Mouse (Mus musculus) Patski (cell line): ENCODE data around the gene Tchh. TPM values are rescaled to one million over a fixed set of nuclear protein-coding genes. Genes with fewer than 3 reads are reported as not detected.
"Not testable (repeated sequence)": the region's sequence is repeated elsewhere in the genome, so short reads cannot be mapped to it uniquely, and the experiment has no call there.

Source experiments
- ATAC-seq: fragments of 100-300 bp; one replicate; pipeline ENCODE4 v1.8.0; 2021
- CTCF ChIA-PET: fragments of 350-600 bp; sonication (Branson Sonifier 250); formaldehyde crosslinking; loops from one replicate; lab custom pipeline; 2022; ENCODE audit warnings: inconsistent platforms; lab: Charles Lee
- POLR2A ChIA-PET: fragments of 350-600 bp; sonication (Branson Sonifier 250); formaldehyde crosslinking; loops from one replicate; lab custom pipeline; 2022; ENCODE audit warnings: antibody characterized with exemption, inconsistent platforms; lab: Charles Lee
- DNase-seq: peaks from one replicate; pipeline ENCODE4 v3.0.0-alpha.2; 2011; ENCODE audit warnings: low read depth, low spot score
- H3K27me3 ChIP-seq: fragments of 371-371 bp; one replicate; pipeline ENCODE4 v1.5.1; 2021
- CTCF ChIP-seq: fragments of 100-300 bp; IDR thresholded peaks from one replicate; pipeline ENCODE4 v1.5.1; 2021
- in situ Hi-C: fragments of 300-500 bp; cut with MboI; formaldehyde crosslinking; loops from 3 replicates; pipeline ENCODE4 v1.11.1; 2018; ENCODE audit warnings: low pct_unique_long_range_greater_than_20kb, mixed read lengths
- polyA plus RNA-seq: library from polyadenylated mRNA; unstranded; gene quantifications from one replicate; pipeline ENCODE4 v1.2.3, GENCODE M21; 2021

Gene Tchh
- polyA plus RNA-seq, 1 experiment from 2014 or later = 3.6 TPM

- H3K27me3 ChIP-seq = no peaks in the 10 kb centered on the region
- in situ Hi-C loops = no loop called here
- TF ChIP-seq CTCF = no peak
- CTCF ChIA-PET = interaction anchor here (8.7 kb wide), 1 partner anchor 125 kb away, joined by 133 read pairs; no protein-coding TSS in a partner anchor
- ATAC-seq (no peak), DNase-seq (no peak)
- POLR2A ChIA-PET = no interaction called here
Observed at GRCm38 (mm10) chr3:93488541-93488940, 46.4 kb downstream of the Tchh start.

GRCm38 (mm10) chr3:93492176-93492575 lies 50.0 kb downstream of the Tchh start:
- CTCF ChIA-PET = interaction anchor here (0.7 to 11.9 kb wide), 11 partner anchors 9 to 359 kb away, joined by 3 to 225 read pairs (median 7); partner anchors contain the start of gene S100a11
- POLR2A ChIA-PET = interaction anchor here (0.6 kb wide), 1 partner anchor 37 kb away, joined by 3 read pairs; no protein-coding TSS in a partner anchor
- no peak for DNase-seq
- H3K27me3 ChIP-seq = no peaks in the 10 kb centered on the region
- no peak for TF ChIP-seq CTCF
- in situ Hi-C loops = loop anchor here (5.0 kb wide), 3 partner anchors 85 to 380 kb away; no protein-coding TSS in a partner anchor
- ATAC-seq = peak; percentile 24

- TF ChIP-seq CTCF = peak; percentile 95
- ATAC-seq (peak; percentile 83), DNase-seq (peak; percentile 76)
- H3K27me3 ChIP-seq = no peaks in the 10 kb centered on the region
- POLR2A ChIA-PET = interaction anchor here (1.1 kb wide), 1 partner anchor 128 kb away, joined by 3 read pairs; no protein-coding TSS in a partner anchor
- in situ Hi-C loops = loop anchor here (5.0 kb wide), 3 partner anchors 87 to 382 kb away; no protein-coding TSS in a partner anchor
- CTCF ChIA-PET = interaction anchor here (0.7 to 11.9 kb wide), 29 partner anchors 8 to 381 kb away, joined by 3 to 225 read pairs (median 5); partner anchors contain the start of genes S100a10 and S100a11
Observed at GRCm38 (mm10) chr3:93493992-93494391, 51.9 kb downstream of the Tchh start.

- in situ Hi-C loops = loop anchor here (5.0 kb wide), 3 partner anchors 87 to 382 kb away; no protein-coding TSS in a partner anchor
- CTCF ChIA-PET = interaction anchor here (0.7 to 11.9 kb wide), 23 partner anchors 9 to 366 kb away, joined by 3 to 225 read pairs (median 5); partner anchors contain the start of genes S100a10 and S100a11
- not testable (repeated sequence) for H3K27me3 ChIP-seq, ATAC-seq, DNase-seq
- peak; percentile 81 for TF ChIP-seq CTCF
- POLR2A ChIA-PET = interaction anchor here (0.5 to 1.1 kb wide), 2 partner anchors 18 to 129 kb away, joined by 3 read pairs; no protein-coding TSS in a partner anchor
Observed at GRCm38 (mm10) chr3:93494774-93495173, 52.6 kb downstream of the Tchh start.

- peak; percentile 53 for DNase-seq
- no peaks in the 10 kb centered on the region for H3K27me3 ChIP-seq
- peak; percentile 51 for ATAC-seq
- POLR2A ChIA-PET = interaction anchor here (1.5 kb wide), 1 partner anchor 24 kb away, joined by 3 read pairs; no protein-coding TSS in a partner anchor
- TF ChIP-seq CTCF = no peak
- in situ Hi-C loops = no loop called here
- CTCF ChIA-PET = interaction anchor here (1.0 to 11.9 kb wide), 7 partner anchors 12 to 136 kb away, joined by 3 to 225 read pairs (median 8); partner anchors contain the start of gene S100a11
Observed at GRCm38 (mm10) chr3:93497131-93497530, 55.0 kb downstream of the Tchh start.

Other genes starting within 250 kb of the Tchh start
- 0.01 TPM for gene Flg2, start 245.1 kb upstream of the Tchh start, polyA plus RNA-seq
- not detected for gene Flg, start 168.8 kb upstream of the Tchh start, polyA plus RNA-seq
- gene Hrnr, start 122.6 kb upstream of the Tchh start, polyA plus RNA-seq = not detected
- gene Rptn, start 48.6 kb upstream of the Tchh start, polyA plus RNA-seq = not detected
- 0.03 TPM for gene Tchhl1, start 26.4 kb downstream of the Tchh start, polyA plus RNA-seq
- gene S100a11, start 78.2 kb downstream of the Tchh start, polyA plus RNA-seq = 3,178 TPM
- 981 TPM for gene S100a10, start 112.8 kb downstream of the Tchh start, polyA plus RNA-seq
- not detected for gene Tdpoz2, start 210.4 kb downstream of the Tchh start, polyA plus RNA-seq
- not detected for gene Tdpoz1, start 234.0 kb downstream of the Tchh start, polyA plus RNA-seq